Mouse (Mus musculus) heart, postnatal 0 days (tissue): Measurements from ENCODE around the gene BC049730.

ENCODE experiments used
- CTCF ChIP-seq: IDR thresholded peaks from 2 replicates; pipeline ENCODE4 v1.5.1; 2016; ENCODE audit warnings: antibody characterized with exemption, control low read depth, low read depth
- EP300 ChIP-seq: IDR thresholded peaks from 2 replicates; pipeline ENCODE4 v1.6.1; 2016; ENCODE audit warnings: antibody characterized with exemption, low read depth

- TF ChIP-seq EP300, result no peak
- no peak for TF ChIP-seq CTCF
Observed at GRCm38 (mm10) chr7:24661118-24661904, 47.7 kb upstream of the BC049730 start.
